Mouse (Mus musculus) gonadal fat pad, adult 2 months (tissue): ENCODE data around the gene Twistnb. TPM values are rescaled to one million over a fixed set of nuclear protein-coding genes. Genes with fewer than 3 reads are reported as not detected.
A peak's percentile ranks its signal among the peaks of the same experiment; 100 is the strongest.

Experiments
- DNase-seq: peaks from one replicate; pipeline ENCODE4 v3.0.0-alpha.2; 2012; ENCODE audit warnings: low read depth
- polyA plus RNA-seq: library from polyadenylated mRNA; depleted of rRNA; stranded (reverse); fragments of >200 nt; gene quantifications from 2 replicates; pipeline ENCODE4 v1.2.3, GENCODE M21; 2012; rRNA removed

The Twistnb gene
- 11.4 and 12.8 TPM in 2 replicates for polyA plus RNA-seq

GRCm38 (mm10) chr12:33429387-33430160 is at the start of gene Twistnb:
Gene Twistnb (plus strand): TSS chr12:33429635.
- DNase-seq: peak; percentile 45

DNA sequence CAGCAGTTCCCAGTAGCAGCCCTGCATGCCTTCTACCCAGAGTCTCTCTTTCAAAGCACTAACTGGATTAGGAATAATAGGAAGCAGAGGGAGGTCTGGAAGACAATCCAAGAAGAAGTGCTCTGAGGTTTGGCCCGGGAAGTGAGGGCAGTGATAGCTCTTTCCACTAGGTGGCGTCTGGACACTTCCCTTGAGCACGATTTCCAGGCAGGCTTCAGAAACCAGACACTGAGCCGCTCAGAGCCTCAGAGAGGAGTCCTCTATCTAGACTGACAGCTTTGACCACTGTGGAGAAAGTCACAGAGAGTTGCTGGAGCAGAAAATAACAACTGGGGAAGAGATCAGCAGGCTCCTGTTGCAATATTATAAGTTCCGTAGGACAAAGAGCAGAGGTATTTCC is 40.6 kb upstream of the Twistnb start:
- no peak for DNase-seq

DNA sequence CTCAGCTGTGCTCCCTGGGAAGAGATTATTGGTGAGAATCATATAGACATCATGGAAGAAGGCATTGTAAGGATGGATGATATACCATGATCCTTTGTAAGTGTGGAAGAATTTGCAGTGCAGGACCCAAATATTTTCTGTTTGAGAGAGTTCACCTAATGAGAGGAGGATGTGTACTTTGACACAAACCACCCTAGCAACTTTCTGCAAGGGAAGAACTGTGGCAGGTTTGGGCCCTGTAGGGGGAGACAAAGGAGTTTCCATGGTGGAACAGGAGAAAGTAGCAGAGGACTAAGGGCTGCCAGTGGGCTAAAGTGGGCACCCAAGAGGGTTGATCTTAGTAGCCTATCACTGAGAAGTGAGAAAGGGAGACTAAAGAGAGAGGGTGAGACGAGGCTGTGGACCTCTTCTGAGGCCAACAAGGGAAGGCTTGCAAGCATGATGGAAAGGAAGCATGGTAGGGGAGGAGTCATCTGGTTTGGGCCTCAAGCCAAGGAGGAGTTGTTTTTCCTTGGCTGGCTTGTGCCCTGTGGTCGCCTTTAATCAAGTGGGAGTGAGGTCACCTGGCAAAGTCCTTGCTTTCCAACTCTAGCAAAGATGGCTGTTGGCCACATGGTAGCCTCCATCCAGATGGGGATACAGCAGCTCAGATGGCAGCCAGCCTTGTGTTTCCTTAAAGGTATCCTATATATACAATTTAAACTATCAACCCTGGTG is 38.4 kb upstream of the Twistnb start:
- DNase-seq: no peak

- DNase-seq: no peak
These were observed 34.4 kb upstream of the Twistnb start, which contains the start of gene Efcab10 for GRCm38 (mm10) chr12:33394804-33395623. Gene Efcab10 (plus strand): TSS chr12:33394854.

GRCm38 (mm10) chr12:33403265-33403693 is 26.2 kb upstream of the Twistnb start:
- no peak for DNase-seq

GRCm38 (mm10) chr12:33404996-33405395 is 24.4 kb upstream of the Twistnb start:
- DNase-seq: no peak

GRCm38 (mm10) chr12:33405398-33406026 is 23.9 kb upstream of the Twistnb start:
- DNase-seq: no peak

GRCm38 (mm10) chr12:33411580-33412151 is 17.8 kb upstream of the Twistnb start:
- DNase-seq: no peak

DNA sequence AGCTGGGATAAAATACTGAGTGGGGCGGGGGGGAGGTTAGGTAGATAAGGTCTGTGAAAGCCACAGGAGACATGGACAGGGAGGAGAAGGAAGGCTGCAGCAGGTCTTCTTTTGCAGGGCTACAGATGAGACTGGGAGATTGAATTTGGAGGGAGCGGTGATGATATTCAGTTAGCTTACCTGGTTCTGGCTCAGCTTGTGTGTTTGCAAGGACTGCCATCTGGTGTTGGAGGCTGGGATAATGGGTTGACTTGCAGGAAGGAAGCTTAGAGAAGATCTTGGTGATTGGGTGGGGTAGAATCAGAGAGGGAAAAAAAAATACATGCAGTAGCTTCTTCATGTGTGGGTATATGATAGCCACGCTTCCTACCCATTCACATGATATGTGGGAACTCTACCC is 5.1 kb upstream of the Twistnb start:
- no peak for DNase-seq

GRCm38 (mm10) chr12:33427293-33427692 is 2.1 kb upstream of the Twistnb start:
- no peak for DNase-seq

DNA sequence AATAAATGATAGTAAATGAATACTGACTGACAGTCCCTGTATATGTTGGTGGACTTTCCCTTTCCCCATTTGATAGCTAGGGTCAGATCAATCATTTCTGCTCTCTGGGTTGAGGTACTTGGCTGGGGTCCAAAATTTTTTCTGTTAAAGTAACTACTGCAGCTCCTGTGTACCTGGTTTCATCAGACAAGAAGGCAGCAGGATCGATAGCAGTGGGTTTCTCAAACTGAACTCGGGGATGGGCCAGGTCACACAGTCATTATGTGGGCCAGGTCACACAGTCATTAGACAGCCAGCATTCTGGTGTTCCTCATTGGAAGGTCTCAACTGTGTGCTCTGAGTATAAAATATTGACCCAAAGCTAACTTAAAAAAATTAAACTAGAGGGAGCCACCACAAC is 1.7 kb upstream of the Twistnb start:
- no peak for DNase-seq

DNA sequence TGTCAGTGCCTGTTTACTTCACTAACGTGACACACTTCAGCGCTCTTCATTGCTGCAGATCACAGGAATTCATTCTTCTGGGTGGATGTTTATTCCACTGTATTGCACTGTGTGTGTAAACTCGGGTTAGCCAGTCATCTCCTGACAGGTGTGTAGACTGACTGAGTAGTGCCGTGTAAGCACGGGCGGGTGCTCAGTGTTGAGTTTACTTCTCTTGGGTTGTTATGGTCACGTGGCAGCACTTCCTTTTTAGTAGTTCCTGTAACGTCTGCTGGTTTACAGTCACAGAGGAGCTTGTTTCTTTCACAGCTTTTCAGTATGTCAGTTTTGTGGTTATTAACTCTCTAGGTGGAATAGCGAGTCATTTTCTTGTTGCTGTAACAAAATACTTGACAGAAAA is 4.4 kb downstream of the Twistnb start:
- no peak for DNase-seq

GRCm38 (mm10) chr12:33434758-33435157 is 5.3 kb downstream of the Twistnb start:
- DNase-seq: no peak

DNA sequence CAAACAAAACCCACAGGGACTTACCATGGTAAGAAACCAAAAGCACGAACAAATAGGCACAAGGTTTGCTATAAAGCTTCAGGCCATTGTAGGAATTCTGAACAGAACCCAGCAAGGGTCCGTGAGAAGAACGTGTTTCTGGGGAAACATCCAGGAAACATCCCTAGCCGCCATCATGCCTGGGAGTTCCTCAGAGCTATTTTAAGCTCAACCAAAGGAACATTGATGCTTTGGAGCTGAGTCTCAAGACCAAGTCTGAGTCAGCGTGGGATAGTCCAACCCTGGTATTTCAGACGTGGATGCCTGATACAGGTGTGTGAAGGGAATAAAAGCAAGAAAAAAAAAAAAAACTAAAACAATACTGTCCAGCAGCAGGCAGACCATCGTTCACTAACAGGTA is 26.0 kb downstream of the Twistnb start:
- no peak for DNase-seq

- DNase-seq: no peak
These were observed 26.8 kb downstream of the Twistnb start for GRCm38 (mm10) chr12:33456242-33456641.

GRCm38 (mm10) chr12:33480975-33481374 is 51.5 kb downstream of the Twistnb start:
- DNase-seq: no peak

DNA sequence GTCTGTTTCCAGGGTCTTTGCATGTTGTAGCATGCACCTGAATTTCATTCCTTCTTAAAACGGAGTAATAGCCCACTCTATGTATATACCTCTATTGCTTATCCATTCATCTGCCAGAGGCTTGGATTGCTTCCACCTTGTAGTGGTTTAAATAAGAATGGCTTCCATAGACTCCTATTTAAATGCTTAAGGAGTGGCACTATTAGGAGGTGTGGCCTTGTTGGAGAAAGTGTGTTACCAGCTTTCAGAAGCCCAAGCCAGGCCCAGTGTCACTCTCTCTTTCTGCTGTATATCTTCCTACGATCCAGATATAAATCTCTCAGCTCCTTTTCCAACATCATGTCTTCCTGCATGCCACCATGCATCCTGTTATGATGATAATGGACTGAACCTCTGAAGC is 53.5 kb downstream of the Twistnb start:
- DNase-seq: no peak
